Mouse (Mus musculus) gastrocnemius, adult 8-10 months (tissue): Measurements from ENCODE around the gene Tiam1. TPM values are rescaled to one million over a fixed set of nuclear protein-coding genes. Genes with fewer than 3 reads are reported as not detected.
A peak's percentile ranks its signal among the peaks of the same experiment; 100 is the strongest.

Experiments used
- DNase-seq, 2 experiments: peaks; one replicate each; pipeline ENCODE4 v3.0.0; 2022; ENCODE audit warnings: low spot score in 2 of 2
- total RNA-seq, 4 experiments: library from RNA; stranded (reverse); gene quantifications; 2 replicates each; pipeline ENCODE4 v1.2.4; 2022

Gene Tiam1
- total RNA-seq, 4 experiments from 2014 or later = 2.9 to 14.0 (median 7.2) TPM

DNA sequence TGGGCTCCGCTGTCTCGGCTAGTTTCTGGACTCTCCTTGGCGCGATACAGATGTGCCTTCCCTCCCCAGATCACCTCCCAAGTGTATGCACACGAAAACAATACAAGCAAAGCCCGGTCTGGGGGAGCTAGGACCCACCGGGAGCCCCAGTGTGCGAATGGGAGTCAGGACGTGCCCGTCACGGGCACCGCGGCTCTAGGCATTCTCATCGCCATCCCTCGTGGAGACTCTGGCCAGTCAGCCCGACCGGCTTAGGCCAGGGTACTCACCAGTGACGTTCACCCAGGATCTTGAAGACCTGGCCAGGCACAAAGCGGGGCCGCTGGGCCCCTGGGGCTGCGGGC, 181 bp downstream of the Tiam1 start:
- no peak for DNase-seq

DNA sequence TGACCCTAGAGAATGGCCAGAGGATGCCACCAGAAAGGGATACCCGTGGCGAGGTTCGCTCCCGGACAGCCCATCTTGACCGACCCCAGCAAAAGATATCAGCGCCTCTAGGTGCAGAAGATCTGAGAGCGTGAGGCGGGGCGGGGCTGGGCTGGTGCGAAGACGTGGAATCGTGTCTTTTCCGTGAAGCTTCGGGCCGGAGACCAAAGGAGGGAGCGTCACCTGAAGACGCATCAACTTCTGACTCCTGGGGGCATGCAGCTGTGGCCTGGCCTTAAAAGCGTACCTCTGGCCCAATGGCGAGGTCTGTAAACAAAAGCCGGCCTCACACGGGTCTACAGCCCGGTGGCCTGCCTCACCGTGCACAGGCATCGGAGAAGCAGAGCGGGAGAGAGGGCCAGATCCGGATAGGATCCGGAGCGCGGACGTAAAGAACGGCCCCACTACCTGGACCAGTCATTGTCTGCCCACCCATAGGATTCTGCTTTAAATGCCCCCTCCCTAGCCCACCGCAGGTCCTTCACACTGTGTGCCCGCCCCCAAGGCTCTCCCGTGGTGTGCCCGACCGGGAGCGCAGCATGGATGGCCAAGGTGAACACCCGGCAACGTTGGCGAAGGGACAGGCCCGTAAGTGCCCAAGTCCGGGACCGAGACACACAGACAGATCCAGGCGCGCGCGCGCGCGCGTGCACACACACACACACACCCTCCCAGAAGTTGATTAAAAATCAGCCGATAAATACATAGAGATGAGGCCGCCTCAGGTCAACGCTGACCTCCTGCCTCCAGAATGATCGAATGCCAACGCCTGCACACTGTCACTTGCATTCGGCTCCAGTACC, 774 bp downstream of the Tiam1 start:
- DNase-seq = no peak

GRCm38 (mm10) chr16:90142247-90142573, 1.4 kb downstream of the Tiam1 start:
- DNase-seq = no peak

GRCm38 (mm10) chr16:90141556-90141955, 2.0 kb downstream of the Tiam1 start:
- DNase-seq = no peak

DNA sequence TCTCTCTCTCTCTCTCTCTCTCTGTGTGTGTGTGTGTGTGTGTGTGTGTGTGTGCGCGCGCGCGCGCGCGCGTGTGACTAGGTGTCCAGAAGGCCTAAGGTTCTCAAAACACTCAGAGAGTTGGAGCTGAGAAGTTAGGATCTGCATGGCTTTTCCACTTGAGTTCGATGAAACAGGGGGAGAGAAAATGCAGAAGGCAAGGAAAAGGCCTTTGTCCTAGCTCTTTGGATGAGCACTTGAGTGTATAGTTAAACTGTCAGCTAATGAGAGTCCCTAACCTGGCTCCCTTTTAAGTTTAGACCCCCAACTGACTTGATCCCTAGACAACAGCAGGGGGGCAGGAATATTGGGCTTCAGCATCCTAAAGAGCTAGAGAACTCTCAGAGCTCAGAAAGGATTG, 3.0 kb downstream of the Tiam1 start:
- DNase-seq = no peak

DNA sequence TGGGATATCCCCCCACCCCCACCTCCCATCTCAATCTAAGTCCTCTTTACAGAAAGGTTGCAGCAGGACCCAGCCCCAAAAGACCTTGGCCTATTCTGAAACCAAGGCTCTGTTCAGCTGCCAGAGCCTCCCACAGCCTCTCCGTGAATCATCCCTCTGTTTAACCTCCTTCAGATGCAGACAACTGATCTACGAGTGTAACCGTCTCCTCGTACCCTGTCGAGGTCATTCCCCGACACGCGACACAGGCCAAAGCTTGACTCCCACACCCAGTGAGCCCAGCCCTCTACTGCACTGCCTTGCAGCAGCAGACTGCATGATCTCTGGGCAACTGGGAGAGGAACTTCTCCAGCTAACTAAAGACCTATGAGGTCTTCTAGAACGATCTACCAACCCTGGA, 3.9 kb downstream of the Tiam1 start:
- no peak for DNase-seq

DNA sequence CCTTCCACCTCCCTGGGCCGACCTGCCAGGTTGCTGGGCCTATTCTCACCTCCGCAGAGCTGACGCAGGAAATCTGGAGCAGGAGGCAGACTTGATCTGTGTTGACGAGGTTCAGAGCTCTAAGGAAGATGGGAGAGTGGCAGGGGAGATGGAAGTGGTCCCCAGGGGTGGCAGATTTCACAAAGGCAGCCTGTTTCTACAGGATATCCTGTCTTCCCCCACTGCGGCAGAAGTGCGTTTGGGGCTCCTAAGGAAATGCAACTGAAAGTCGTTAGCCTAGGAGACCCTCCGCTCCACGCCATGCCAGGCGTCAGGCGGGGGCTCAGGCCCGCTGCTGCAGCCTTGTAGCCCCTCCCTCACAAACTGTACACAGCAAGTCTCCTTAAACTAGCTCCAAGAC, 5.4 kb downstream of the Tiam1 start:
- no peak for DNase-seq

DNA sequence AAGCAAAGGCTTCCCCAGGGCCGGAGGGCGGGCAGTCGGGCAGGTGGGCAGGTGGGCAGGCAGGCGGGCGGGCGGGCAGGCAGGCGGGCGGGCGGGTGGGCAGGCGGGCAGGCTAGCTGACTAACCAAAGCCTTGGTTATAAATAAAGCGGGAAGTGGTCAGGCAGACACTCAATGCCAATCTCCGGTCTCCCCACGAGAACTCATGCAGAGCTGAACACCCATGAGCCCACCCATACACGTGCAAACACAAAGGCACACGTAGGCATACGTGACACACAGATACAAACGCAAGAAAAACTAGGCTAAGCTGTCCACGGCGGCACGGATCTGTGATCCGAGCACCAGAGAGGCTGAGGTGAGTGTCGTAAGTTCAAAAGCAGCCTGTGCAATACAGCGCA, 6.4 kb downstream of the Tiam1 start:
- no peak for DNase-seq

GRCm38 (mm10) chr16:90135580-90135979, 8.0 kb downstream of the Tiam1 start:
- no peak for DNase-seq

DNA sequence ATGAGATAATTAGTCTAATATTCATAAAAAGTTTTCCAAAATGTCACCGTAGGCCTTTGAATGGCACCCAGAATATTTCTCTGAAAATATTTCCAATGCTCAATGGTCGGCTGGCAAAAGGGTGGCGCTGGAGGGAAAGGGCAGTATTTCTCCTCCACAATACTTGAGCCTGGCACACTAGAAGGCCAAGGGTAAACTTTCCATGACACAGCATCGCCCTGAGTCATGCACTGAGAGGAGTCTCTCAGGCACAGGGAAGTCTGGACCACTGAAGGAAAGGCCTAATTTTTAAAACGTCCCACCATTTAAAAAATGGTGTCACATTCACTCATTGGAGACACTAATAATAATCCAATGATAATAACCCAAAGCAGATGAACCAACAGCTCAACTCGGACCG, 9.2 kb downstream of the Tiam1 start:
- no peak for DNase-seq

GRCm38 (mm10) chr16:90132816-90133215, 10.8 kb downstream of the Tiam1 start:
- no peak for DNase-seq

DNA sequence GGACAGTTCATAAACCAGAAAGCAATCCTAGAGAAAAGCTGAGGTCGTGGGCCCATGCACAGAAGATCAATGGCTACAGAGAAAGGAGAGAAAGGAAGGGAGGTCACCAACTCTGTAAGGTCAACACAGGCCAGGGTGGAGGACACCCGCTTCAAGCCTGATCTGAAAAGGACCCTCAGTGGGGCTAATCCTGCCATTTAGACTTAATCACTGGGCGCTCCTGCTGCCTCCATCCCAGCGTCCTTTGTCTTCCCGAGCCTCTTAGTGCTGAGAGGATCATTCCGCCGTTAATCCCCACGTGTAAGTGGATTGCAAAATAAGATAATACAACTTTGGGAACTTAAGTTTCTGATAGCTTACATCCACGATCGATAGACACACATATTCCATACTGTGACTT, 11.2 kb downstream of the Tiam1 start:
- DNase-seq = no peak

DNA sequence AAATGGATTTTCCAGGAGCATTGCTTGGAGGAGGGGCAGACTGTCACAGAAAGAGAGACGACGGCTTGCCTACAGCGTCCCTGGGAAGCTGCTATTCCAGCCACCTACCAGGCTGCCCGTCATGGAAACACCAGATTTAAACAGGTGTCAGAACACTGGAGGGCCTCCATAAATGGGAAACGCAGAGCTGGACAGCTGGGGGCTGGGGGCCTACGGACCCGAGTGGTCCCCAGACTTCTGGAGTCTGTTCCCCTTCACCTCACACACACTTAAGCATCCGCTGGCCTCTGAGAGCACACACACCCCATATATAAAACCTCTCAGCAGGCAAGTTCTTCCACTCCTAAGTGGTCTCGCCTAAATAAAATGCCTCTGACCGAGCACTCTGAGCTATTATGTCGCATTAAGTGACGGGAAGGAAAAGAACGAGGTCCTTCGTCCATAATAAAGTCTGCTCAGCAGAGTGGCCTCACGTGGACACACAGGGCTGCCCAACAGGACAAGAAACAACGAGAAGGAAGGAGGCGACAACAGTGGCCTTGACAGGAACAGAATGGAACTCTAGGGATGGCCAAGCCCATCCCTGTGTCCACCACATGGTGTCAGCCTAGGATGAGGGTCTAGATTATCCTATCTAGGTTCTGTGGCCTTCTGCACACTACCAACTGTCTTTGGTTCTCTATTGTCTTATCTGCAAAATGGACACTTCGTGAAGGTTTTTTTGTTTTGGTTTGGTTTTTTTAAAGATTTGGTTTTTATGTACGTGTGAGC, 14.6 kb downstream of the Tiam1 start:
- no peak for DNase-seq

DNA sequence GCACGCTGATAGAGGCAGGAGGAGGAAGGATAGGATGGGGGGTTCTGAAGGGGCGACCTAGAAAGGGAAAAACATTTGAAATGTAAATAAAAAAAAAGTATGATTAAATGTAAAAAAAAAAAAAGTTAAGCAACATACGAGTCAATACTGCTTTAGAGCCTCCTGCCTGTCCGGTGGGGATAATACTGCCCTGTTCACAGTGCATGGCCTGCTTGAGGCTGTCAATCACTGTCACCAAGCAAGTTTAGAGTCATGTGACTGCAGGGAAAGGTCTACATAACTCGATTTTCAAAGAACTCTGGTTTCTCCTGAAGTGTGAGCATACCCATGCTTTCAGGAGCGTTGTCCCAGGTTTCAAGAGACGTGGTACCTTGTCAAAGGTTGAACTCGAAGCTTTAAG, 15.2 kb downstream of the Tiam1 start:
- DNase-seq = no peak

GRCm38 (mm10) chr16:90125318-90126314, 18.0 kb downstream of the Tiam1 start:
- DNase-seq = no peak

DNA sequence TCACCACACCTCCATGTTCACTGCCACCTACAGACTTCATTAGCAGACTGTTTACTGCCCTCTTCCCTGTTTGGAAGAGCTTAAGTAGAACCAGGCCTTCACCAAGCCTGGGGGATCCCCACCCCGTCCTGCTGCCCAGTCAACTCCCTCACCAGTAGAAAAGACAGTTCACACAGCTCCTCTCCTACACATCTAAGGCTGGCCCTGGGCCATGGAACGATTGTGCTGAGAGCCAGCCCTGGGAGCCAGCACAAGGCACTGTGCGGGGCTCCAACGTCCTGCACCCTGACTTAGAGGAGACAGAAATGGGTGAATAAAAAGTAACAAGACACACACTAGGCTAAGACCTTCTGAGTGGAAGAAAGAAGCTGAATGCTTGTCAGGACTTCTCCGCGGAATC, 20.5 kb downstream of the Tiam1 start:
- no peak for DNase-seq

- no peak for DNase-seq
Observed at GRCm38 (mm10) chr16:90122439-90122838, 21.1 kb downstream of the Tiam1 start.

DNA sequence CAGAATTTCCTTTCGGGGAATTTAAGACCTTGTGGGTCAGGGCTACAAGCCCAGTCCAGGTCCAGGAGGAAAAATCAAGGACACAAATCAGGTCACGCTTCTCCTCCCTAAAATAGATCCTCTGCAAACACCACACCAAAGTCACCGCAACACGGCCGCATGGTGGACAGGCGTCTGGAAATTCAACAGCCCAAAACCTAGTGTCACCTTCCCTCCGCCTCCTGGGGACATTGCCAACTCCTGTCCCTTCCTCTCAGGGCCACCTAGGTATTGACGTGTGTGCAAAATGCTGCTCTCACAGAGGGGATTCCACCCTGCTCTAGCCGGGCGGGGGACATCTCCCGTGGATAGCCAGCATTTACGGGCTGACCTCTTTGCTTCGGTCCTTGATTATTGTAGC, 21.8 kb downstream of the Tiam1 start:
- DNase-seq = no peak

- no peak for DNase-seq
Observed at GRCm38 (mm10) chr16:90119969-90120368, 23.6 kb downstream of the Tiam1 start.

- no peak for DNase-seq
Observed at GRCm38 (mm10) chr16:90116637-90117182, 26.9 kb downstream of the Tiam1 start.

DNA sequence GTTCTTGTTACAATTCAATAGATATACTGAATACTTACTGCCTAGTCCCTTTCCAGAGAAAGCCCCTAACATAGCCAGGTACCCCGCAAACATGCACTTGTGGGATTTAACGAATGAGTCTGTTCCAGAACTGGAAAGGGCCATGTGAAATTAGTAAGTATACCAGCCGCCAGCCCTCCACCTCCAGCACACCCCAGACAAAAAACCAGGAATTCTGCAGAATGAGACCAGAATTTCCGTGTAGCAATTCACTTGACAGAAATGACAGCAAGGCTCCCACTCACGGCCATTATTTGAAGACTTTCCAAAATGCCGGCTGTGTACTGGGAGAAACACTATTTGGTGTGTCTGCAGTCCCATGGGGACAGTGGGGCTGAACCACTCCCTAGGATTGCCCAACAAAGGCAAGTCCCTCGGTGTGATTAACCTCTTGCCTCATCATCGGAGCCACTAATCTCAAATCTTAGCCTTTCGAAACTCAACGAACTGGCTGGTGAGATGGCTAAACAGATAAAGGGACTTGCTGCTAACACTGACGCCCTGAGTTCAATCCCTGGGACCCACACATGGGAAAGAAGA, 30.9 kb downstream of the Tiam1 start:
- DNase-seq = peak; percentile 13 to 16
